Mouse (Mus musculus) erythroblast, embryonic 14.5 days (primary cell): ENCODE results near the gene Tecr.

Source experiments
- GATA1 ChIP-seq: IDR thresholded peaks from 2 replicates; pipeline ENCODE4 v1.6.1; 2012; ENCODE audit warnings: low read length, inconsistent platforms, mixed read lengths
- TAL1 ChIP-seq: IDR thresholded peaks from 3 replicates; pipeline ENCODE4 v1.6.1; 2012; ENCODE audit warnings: low read length, inconsistent platforms, mixed read lengths

GRCm38 (mm10) chr8:83577384-83577791 is 30.4 kb downstream of the Tecr start:
- TF ChIP-seq GATA1 = no peak
- TF ChIP-seq TAL1 = no peak
